Mouse (Mus musculus) E14TG2a.4 (cell line): ENCODE results near the gene Kmt2a.

ENCODE experiments used
- CTCF ChIP-seq: conservative IDR thresholded peaks from 2 replicates; pipeline ENCODE4 v1.5.1; 2014; ENCODE audit warnings: low read length
- NANOG ChIP-seq: IDR thresholded peaks from 2 replicates; pipeline ENCODE4 v1.6.1; 2014; ENCODE audit warnings: borderline replicate concordance, low read length, mixed read lengths

DNA sequence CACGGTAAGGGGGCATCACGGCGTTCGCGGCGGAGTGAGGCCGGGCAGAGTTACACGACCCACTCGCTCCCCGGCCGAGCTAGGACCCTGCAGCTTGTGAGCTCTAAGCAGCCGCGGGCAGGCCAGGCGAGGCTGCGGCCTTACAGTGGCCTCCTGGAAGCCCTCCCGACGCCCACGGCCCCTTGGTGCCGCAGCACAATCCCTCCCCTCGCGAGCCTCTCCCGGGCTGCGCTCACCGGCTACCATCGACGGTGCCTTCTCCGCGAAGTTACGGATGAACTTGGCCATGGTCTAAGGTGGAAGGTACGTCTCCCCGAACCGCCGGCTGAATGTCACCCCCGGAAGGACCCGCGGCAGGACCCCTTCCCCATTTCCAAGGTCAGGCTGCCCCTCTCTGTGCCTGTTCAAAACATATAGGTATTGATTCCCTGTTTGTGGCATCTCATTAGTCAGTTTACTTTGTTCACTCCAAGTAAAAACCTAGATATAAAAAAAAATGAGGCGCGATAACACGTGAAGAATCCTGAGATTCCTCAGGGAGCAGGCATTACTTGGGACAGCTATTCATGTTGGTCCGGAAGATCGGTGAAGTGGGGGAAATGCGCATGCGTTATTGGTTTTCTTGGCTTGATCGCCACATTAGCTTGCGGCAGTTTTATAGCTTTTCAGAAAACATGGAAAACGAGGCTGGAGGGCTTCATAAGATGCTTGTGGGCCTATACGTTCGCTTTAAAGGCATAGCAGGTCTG lies 39.5 kb upstream of the Kmt2a start, which contains the start of gene Atp5l:
- no peak for TF ChIP-seq CTCF
- TF ChIP-seq NANOG, result no peak
